Mouse (Mus musculus): ENCODE measurements around the gene Rundc3a.
"Not testable (repeated sequence)": the region's sequence is repeated elsewhere in the genome, so short reads cannot be mapped to it uniquely, and the experiment has no call there.

Rundc3a gene

GRCm38 (mm10) chr11:102393238-102393634, at the start of gene Rundc3a:
Gene Rundc3a, plus strand, starts transcription at chr11:102393403.
- DNase-seq (ENCODE audit: low spot score in 2 of 2): peak; percentile 95 to 96

GRCm38 (mm10) chr11:102344458-102344857, 48.7 kb upstream of the Rundc3a start:
- no peak for DNase-seq (ENCODE audit: low spot score in 2 of 2)

- no peak for DNase-seq (ENCODE audit: low spot score in 2 of 2)
Observed at GRCm38 (mm10) chr11:102346926-102347325, 46.3 kb upstream of the Rundc3a start.

GRCm38 (mm10) chr11:102347683-102348082, 45.5 kb upstream of the Rundc3a start:
- no peak for DNase-seq (ENCODE audit: low spot score in 2 of 2)

- DNase-seq (ENCODE audit: low spot score in 2 of 2): no peak
Observed at GRCm38 (mm10) chr11:102348101-102348585, 45.1 kb upstream of the Rundc3a start.

GRCm38 (mm10) chr11:102348771-102349170, 44.4 kb upstream of the Rundc3a start:
- DNase-seq (ENCODE audit: low spot score in 2 of 2): no peak

GRCm38 (mm10) chr11:102349189-102349954, 43.8 kb upstream of the Rundc3a start:
- DNase-seq (ENCODE audit: low spot score in 2 of 2): no peak

GRCm38 (mm10) chr11:102350416-102350815, 42.8 kb upstream of the Rundc3a start:
- no peak for DNase-seq (ENCODE audit: low spot score in 2 of 2)

- no peak for DNase-seq (ENCODE audit: low spot score in 2 of 2)
Observed at GRCm38 (mm10) chr11:102350981-102351523, 42.2 kb upstream of the Rundc3a start.

- DNase-seq (ENCODE audit: low spot score in 2 of 2): no peak
Observed at GRCm38 (mm10) chr11:102352378-102352777, 40.8 kb upstream of the Rundc3a start.

- DNase-seq (ENCODE audit: low spot score in 2 of 2): no peak
Observed at GRCm38 (mm10) chr11:102353021-102353431, 40.2 kb upstream of the Rundc3a start.

- DNase-seq (ENCODE audit: low spot score in 2 of 2): no peak
Observed at GRCm38 (mm10) chr11:102355501-102355900, 37.7 kb upstream of the Rundc3a start.

GRCm38 (mm10) chr11:102356190-102356589, 37.0 kb upstream of the Rundc3a start:
- DNase-seq (ENCODE audit: low spot score in 2 of 2): no peak

- peak; percentile 37 to 38 for DNase-seq (ENCODE audit: low spot score in 2 of 2)
Observed at GRCm38 (mm10) chr11:102356636-102357350, 36.4 kb upstream of the Rundc3a start.

GRCm38 (mm10) chr11:102358365-102358764, 34.8 kb upstream of the Rundc3a start:
- DNase-seq (ENCODE audit: low spot score in 2 of 2): no peak

- no peak for DNase-seq (ENCODE audit: low spot score in 2 of 2)
Observed at GRCm38 (mm10) chr11:102361776-102362495, 31.3 kb upstream of the Rundc3a start.

- no peak for DNase-seq (ENCODE audit: low spot score in 2 of 2)
Observed at GRCm38 (mm10) chr11:102363623-102364022, 29.6 kb upstream of the Rundc3a start.

- DNase-seq (ENCODE audit: low spot score in 2 of 2): no peak
Observed at GRCm38 (mm10) chr11:102364570-102365371, 28.4 kb upstream of the Rundc3a start.

GRCm38 (mm10) chr11:102365699-102366098, 27.5 kb upstream of the Rundc3a start:
- DNase-seq (ENCODE audit: low spot score in 2 of 2): no peak

GRCm38 (mm10) chr11:102366103-102366502, 27.1 kb upstream of the Rundc3a start, which contains the start of gene Slc4a1:
Gene Slc4a1, minus strand, starts transcription at chr11:102366203.
- not testable (repeated sequence) for DNase-seq (ENCODE audit: low spot score in 2 of 2)
